Mouse (Mus musculus): ENCODE data around the gene Vmn1r49. TPM values are rescaled to one million over a fixed set of nuclear protein-coding genes. Genes with fewer than 3 reads are reported as not detected.
"Not testable (repeated sequence)": the region's sequence is repeated elsewhere in the genome, so short reads cannot be mapped to it uniquely, and the experiment has no call there.

The Vmn1r49 gene
- polyA plus RNA-seq (2015; fragmentation: Nextera tagmentation; extraction: Ambion mirVana) = not detected in 2 replicates

- H3K4me2 ChIP-seq (ENCODE audit: low read depth, low read length) = no peak within 1 kb of the TSS
- DNase-seq (no peak), ATAC-seq (no peak)
- no peaks in the 10 kb centered on the region for H3K4me1 ChIP-seq (ENCODE audit: insufficient read depth)
- H3K27me3 ChIP-seq (ENCODE audit: insufficient read depth, low read length) = no peaks in the 10 kb centered on the region
- no peaks in the 10 kb centered on the region for H3K9me3 ChIP-seq (ENCODE audit: low read length)
- no peak within 1 kb of the TSS for H3K9ac ChIP-seq (replicated peaks)
- TF ChIP-seq EP300 (IDR thresholded peaks at IDR 0.05; ENCODE audit: low read depth) (no peak), CTCF (IDR thresholded peaks at IDR 0.05; ENCODE audit: low read depth) (no peak)
- WGBS (ENCODE audit: insufficient replicate concordance) = 65% methylated on average over 4 of the region's 4 CpGs
- H3K27ac ChIP-seq (ENCODE audit: low read depth) = no peak within 1 kb of the TSS
- H3K36me3 ChIP-seq (replicated peaks; ENCODE audit: insufficient read depth, low read length) = no peaks in the 10 kb centered on the region
- H3K4me3 ChIP-seq (ENCODE audit: low read depth, low read length) = no peak within 1 kb of the TSS
Observed at GRCm38 (mm10) chr6:90078406-90078805, at the start of gene Vmn1r49. Gene Vmn1r49 (minus strand): TSS chr6:90078506.

- DNase-seq; ATAC-seq; H3K36me3 ChIP-seq (replicated peaks; ENCODE audit: insufficient read depth, low read length); H3K4me3 ChIP-seq (ENCODE audit: low read depth, low read length); H3K9ac ChIP-seq (replicated peaks); H3K4me1 ChIP-seq (ENCODE audit: insufficient read depth); H3K27ac ChIP-seq (ENCODE audit: low read depth); H3K9me3 ChIP-seq (ENCODE audit: low read length); H3K4me2 ChIP-seq (ENCODE audit: low read depth, low read length); H3K27me3 ChIP-seq (ENCODE audit: insufficient read depth, low read length): not testable (repeated sequence)
- 74% methylated on average over 1 of the region's 1 CpGs for WGBS (ENCODE audit: insufficient replicate concordance)
Observed at GRCm38 (mm10) chr6:90122296-90122695, 44.0 kb upstream of the Vmn1r49 start, which contains the start of gene Vmn1r51. Gene Vmn1r51 (plus strand): TSS chr6:90122596.

- Histone ChIP-seq H3K9ac (replicated peaks) (no peak within 1 kb of the TSS), H3K4me1 (ENCODE audit: insufficient read depth) (no peaks in the 10 kb centered on the region), H3K4me3 (ENCODE audit: low read depth, low read length) (no peak within 1 kb of the TSS), H3K27me3 (ENCODE audit: insufficient read depth, low read length) (no peaks in the 10 kb centered on the region), H3K27ac (ENCODE audit: low read depth) (no peak within 1 kb of the TSS), H3K36me3 (replicated peaks; ENCODE audit: insufficient read depth, low read length) (no peaks in the 10 kb centered on the region), H3K4me2 (ENCODE audit: low read depth, low read length) (no peak within 1 kb of the TSS), H3K9me3 (ENCODE audit: low read length) (no peaks in the 10 kb centered on the region)
- 50% methylated on average over 2 of the region's 2 CpGs for WGBS (ENCODE audit: insufficient replicate concordance)
- TF ChIP-seq EP300 (IDR thresholded peaks at IDR 0.05; ENCODE audit: low read depth) (no peak), CTCF (IDR thresholded peaks at IDR 0.05; ENCODE audit: low read depth) (no peak)
- ATAC-seq = no peak
- no peak for DNase-seq
Observed at GRCm38 (mm10) chr6:90101130-90101529, 22.8 kb upstream of the Vmn1r49 start, which contains the start of gene Vmn1r50. Gene Vmn1r50 (plus strand): TSS chr6:90101430.

- 84% methylated on average over 2 of the region's 2 CpGs for WGBS (ENCODE audit: insufficient replicate concordance)
- Histone ChIP-seq H3K27ac (ENCODE audit: low read depth) (no peak overlapping the region), H3K4me3 (ENCODE audit: low read depth, low read length) (no peak overlapping the region), H3K27me3 (ENCODE audit: insufficient read depth, low read length) (no peaks in the 10 kb centered on the region), H3K9me3 (ENCODE audit: low read length) (no peaks in the 10 kb centered on the region), H3K9ac (replicated peaks) (no peak overlapping the region), H3K4me1 (ENCODE audit: insufficient read depth) (no peaks in the 10 kb centered on the region), H3K4me2 (ENCODE audit: low read depth, low read length) (no peak overlapping the region), H3K36me3 (replicated peaks; ENCODE audit: insufficient read depth, low read length) (no peaks in the 10 kb centered on the region)
- ATAC-seq = no peak
- no peak for TF ChIP-seq EP300 (IDR thresholded peaks at IDR 0.05; ENCODE audit: low read depth)
- no peak for TF ChIP-seq CTCF (IDR thresholded peaks at IDR 0.05; ENCODE audit: low read depth)
- DNase-seq = no peak
Observed at GRCm38 (mm10) chr6:90100566-90100965, 22.3 kb upstream of the Vmn1r49 start.

GRCm38 (mm10) chr6:90036741-90037140, 41.6 kb downstream of the Vmn1r49 start, which contains the start of gene Vmn1r48:
Gene Vmn1r48 (minus strand): TSS chr6:90036841.
- H3K4me2 ChIP-seq (ENCODE audit: low read depth, low read length); H3K27ac ChIP-seq (ENCODE audit: low read depth); H3K9ac ChIP-seq (replicated peaks); DNase-seq; H3K9me3 ChIP-seq (ENCODE audit: low read length); ATAC-seq; H3K36me3 ChIP-seq (replicated peaks; ENCODE audit: insufficient read depth, low read length); H3K27me3 ChIP-seq (ENCODE audit: insufficient read depth, low read length); H3K4me1 ChIP-seq (ENCODE audit: insufficient read depth); H3K4me3 ChIP-seq (ENCODE audit: low read depth, low read length): not testable (repeated sequence)
- no CpG with 5 or more reads among the region's 2 CpGs for WGBS (ENCODE audit: insufficient replicate concordance)

Other genes with a start within 250 kb of the Vmn1r49 start
- not detected in 2 replicates for gene Vmn1r42, start 202.1 kb downstream of the Vmn1r49 start, polyA plus RNA-seq (2015; fragmentation: Nextera tagmentation; extraction: Ambion mirVana)
- gene Vmn1r43, start 202.1 kb downstream of the Vmn1r49 start, polyA plus RNA-seq (2015; fragmentation: Nextera tagmentation; extraction: Ambion mirVana) = not detected in 2 replicates
- gene Vmn1r44, start 194.8 kb downstream of the Vmn1r49 start, polyA plus RNA-seq (2015; fragmentation: Nextera tagmentation; extraction: Ambion mirVana) = not detected in 2 replicates
- gene Vmn1r45, start 137.9 kb downstream of the Vmn1r49 start, polyA plus RNA-seq (2015; fragmentation: Nextera tagmentation; extraction: Ambion mirVana) = not detected in 2 replicates
- gene Vmn1r46, start 109.2 kb downstream of the Vmn1r49 start, polyA plus RNA-seq (2015; fragmentation: Nextera tagmentation; extraction: Ambion mirVana) = not detected in 2 replicates
- not detected in 2 replicates for gene Vmn1r47, start 62.4 kb downstream of the Vmn1r49 start, polyA plus RNA-seq (2015; fragmentation: Nextera tagmentation; extraction: Ambion mirVana)
- not detected in 2 replicates for gene Vmn1r48, start 41.7 kb downstream of the Vmn1r49 start, polyA plus RNA-seq (2015; fragmentation: Nextera tagmentation; extraction: Ambion mirVana)
- gene Vmn1r50, start 22.9 kb upstream of the Vmn1r49 start, polyA plus RNA-seq (2015; fragmentation: Nextera tagmentation; extraction: Ambion mirVana) = not detected in 2 replicates
- gene Vmn1r51, start 44.1 kb upstream of the Vmn1r49 start, polyA plus RNA-seq (2015; fragmentation: Nextera tagmentation; extraction: Ambion mirVana) = not detected in 2 replicates
- gene Vmn1r52, start 96.3 kb upstream of the Vmn1r49 start, polyA plus RNA-seq (2015; fragmentation: Nextera tagmentation; extraction: Ambion mirVana) = not detected in 2 replicates
- gene V1ra8, start 124.3 kb upstream of the Vmn1r49 start, polyA plus RNA-seq (2015; fragmentation: Nextera tagmentation; extraction: Ambion mirVana) = not detected in 2 replicates
- gene Vmn1r53, start 145.9 kb upstream of the Vmn1r49 start, polyA plus RNA-seq (2015; fragmentation: Nextera tagmentation; extraction: Ambion mirVana) = not detected in 2 replicates
- not detected in 2 replicates for gene Vmn1r54, start 167.8 kb upstream of the Vmn1r49 start, polyA plus RNA-seq (2015; fragmentation: Nextera tagmentation; extraction: Ambion mirVana)
- gene BC048671, start 222.7 kb upstream of the Vmn1r49 start, polyA plus RNA-seq (2015; fragmentation: Nextera tagmentation; extraction: Ambion mirVana) = not detected in 2 replicates
- gene Chst13, start 246.7 kb upstream of the Vmn1r49 start, polyA plus RNA-seq (2015; fragmentation: Nextera tagmentation; extraction: Ambion mirVana) = 10.3 and 14.0 TPM in 2 replicates

All from liver, postnatal 0 days (tissue).